Mouse (Mus musculus) olfactory bulb, adult 2 months (tissue): ENCODE results near the gene Uvrag.

Experiments used
- CTCF ChIP-seq: fragments of 200-500 bp; IDR thresholded peaks from 2 replicates; pipeline ENCODE4 v1.5.1; 2012; ENCODE audit warnings: low read depth, mild to moderate bottlenecking, low read length, moderate library complexity; ENCODE audit not compliant: insufficient read depth
- POLR2A ChIP-seq: fragments of 200-500 bp; IDR thresholded peaks from 2 replicates; pipeline ENCODE4 v1.6.1; 2012; ENCODE audit warnings: mild to moderate bottlenecking, low read depth, low read length, moderate library complexity; ENCODE audit not compliant: insufficient read depth

DNA sequence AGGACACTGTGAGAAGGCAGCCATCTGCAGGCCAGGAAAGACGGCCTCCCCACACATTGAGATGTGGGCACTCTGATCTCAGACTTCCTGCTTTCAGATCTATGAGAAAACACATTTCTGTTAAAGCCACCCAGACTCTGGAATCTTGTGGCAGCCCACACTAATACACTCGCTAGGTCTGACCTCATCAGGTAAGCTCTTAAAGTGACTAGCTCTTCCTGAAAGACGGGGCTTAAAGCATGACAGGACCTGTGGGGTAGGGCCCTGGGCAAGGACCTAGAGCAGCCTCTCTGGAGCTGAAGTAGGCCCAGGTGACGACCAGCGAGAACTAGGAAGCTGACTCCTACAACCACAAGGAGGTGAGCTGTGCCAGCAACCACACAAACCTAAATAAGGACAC, 113.8 kb downstream of the Uvrag start:
- no peak for TF ChIP-seq POLR2A
- TF ChIP-seq CTCF, result no peak
